Mouse (Mus musculus) neural tube, embryonic 13.5 days (tissue): ENCODE measurements around the gene Phgr1. TPM values are rescaled to one million over a fixed set of nuclear protein-coding genes. Genes with fewer than 3 reads are reported as not detected.

Experiments used
- ATAC-seq: fragments of 200-750 bp; cut with Nextera tagmentation; 2 replicates; pipeline ENCODE4 v1.8.0; 2017; ENCODE audit warnings: low read depth, mild to moderate bottlenecking, moderate TSS enrichment, moderate library complexity
- H3K27ac ChIP-seq: fragments of 300-500 bp; sonication (generic); replicated peaks from 2 replicates; pipeline ENCODE4 v1.5.1; 2015; ENCODE audit warnings: moderate library complexity, mild to moderate bottlenecking, inconsistent platforms
- H3K27me3 ChIP-seq: fragments of 300-500 bp; sonication (generic); 2 replicates; pipeline ENCODE4 v1.6.1; 2015; ENCODE audit warnings: mild to moderate bottlenecking, inconsistent platforms
- H3K36me3 ChIP-seq: fragments of 300-500 bp; sonication (generic); 2 replicates; pipeline ENCODE4 v1.6.1; 2015; ENCODE audit warnings: mild to moderate bottlenecking, inconsistent platforms
- H3K4me1 ChIP-seq: fragments of 300-500 bp; sonication (generic); replicated peaks from 2 replicates; pipeline ENCODE4 v1.6.1; 2015; ENCODE audit warnings: inconsistent platforms
- H3K4me2 ChIP-seq: fragments of 300-500 bp; sonication (generic); 2 replicates; pipeline ENCODE4 v1.6.1; 2015; ENCODE audit warnings: inconsistent platforms, mild to moderate bottlenecking, moderate library complexity
- H3K4me3 ChIP-seq: fragments of 300-500 bp; sonication (generic); 2 replicates; pipeline ENCODE4 v1.5.1; 2015; ENCODE audit warnings: mild to moderate bottlenecking, inconsistent platforms
- H3K9ac ChIP-seq: fragments of 300-500 bp; sonication (generic); 2 replicates; pipeline ENCODE4 v1.6.1; 2015; ENCODE audit warnings: moderate library complexity, mild to moderate bottlenecking, inconsistent platforms
- H3K9me3 ChIP-seq: fragments of 300-500 bp; sonication (generic); 2 replicates; pipeline ENCODE4 v1.6.1; 2016; ENCODE audit warnings: inconsistent platforms
- WGBS: fragments of 180-500 bp; shearing (Covaris S2); methylation state at CpG from one replicate; pipeline ENCODE4 v1.1.7; 2015; 5-methylcytosine and 5-hydroxymethylcytosine counted together
- polyA plus RNA-seq: library from polyadenylated mRNA; unstranded; fragments of >200 nt; fragmentation: Nextera tagmentation; extraction: Ambion mirVana; gene quantifications from 2 replicates; pipeline ENCODE4 v1.2.1, GENCODE M21; 2015

The Phgr1 gene
- not detected in 2 replicates for polyA plus RNA-seq

GRCm38 (mm10) chr2:118772158-118772874 lies at the start of gene Phgr1:
Gene Phgr1 (plus strand): TSS chr2:118772769.
- peaks cover 6% of the 10 kb centered on the region; the same call in 1 of the 2 replicates for H3K27me3 ChIP-seq
- H3K9ac ChIP-seq = no peak within 1 kb of the TSS
- no peak within 1 kb of the TSS for H3K27ac ChIP-seq
- no peak within 1 kb of the TSS for H3K4me3 ChIP-seq
- no peaks in the 10 kb centered on the region for H3K36me3 ChIP-seq
- no peaks in the 10 kb centered on the region for H3K9me3 ChIP-seq
- no peak for ATAC-seq
- WGBS = 84% methylated on average over 6 of the region's 6 CpGs
- no peak within 1 kb of the TSS for H3K4me2 ChIP-seq
- H3K4me1 ChIP-seq = no peaks in the 10 kb centered on the region; the same call in 1 of the 2 replicates

GRCm38 (mm10) chr2:118723693-118724486 lies 48.7 kb upstream of the Phgr1 start:
- no peaks in the 10 kb centered on the region for H3K36me3 ChIP-seq
- H3K4me1 ChIP-seq = peaks cover 8% of the 10 kb centered on the region; the same call in 1 of the 2 replicates
- WGBS = 81% methylated on average over 15 of the region's 15 CpGs

GRCm38 (mm10) chr2:118725511-118725910 lies 47.1 kb upstream of the Phgr1 start:
- no peaks in the 10 kb centered on the region for H3K9me3 ChIP-seq
- H3K4me3 ChIP-seq = no peak overlapping the region
- WGBS = 87% methylated on average over 4 of the region's 4 CpGs
- H3K4me1 ChIP-seq = peaks cover 8% of the 10 kb centered on the region; the same call in 1 of the 2 replicates
- ATAC-seq = no peak
- no peak overlapping the region for H3K9ac ChIP-seq
- H3K27me3 ChIP-seq = peaks cover 40% of the 10 kb centered on the region
- H3K27ac ChIP-seq = no peak overlapping the region
- H3K4me2 ChIP-seq = no peak overlapping the region
- H3K36me3 ChIP-seq = no peaks in the 10 kb centered on the region

More at GRCm38 (mm10) chr2:118723693-118724486, 48.7 kb upstream of the Phgr1 start:
- Histone ChIP-seq H3K27me3 (peaks cover 29% of the 10 kb centered on the region), H3K27ac (no peak overlapping the region), H3K9ac (no peak overlapping the region), H3K4me3 (no peak overlapping the region), H3K4me2 (no peak overlapping the region), H3K9me3 (no peaks in the 10 kb centered on the region)
- no peak for ATAC-seq

- Histone ChIP-seq H3K9ac (no peak overlapping the region), H3K4me2 (no peak overlapping the region), H3K27me3 (peaks cover 48% of the 10 kb centered on the region), H3K36me3 (no peaks in the 10 kb centered on the region), H3K4me1 (peaks cover 8% of the 10 kb centered on the region; the same call in 1 of the 2 replicates), H3K27ac (no peak overlapping the region), H3K4me3 (no peak overlapping the region), H3K9me3 (no peaks in the 10 kb centered on the region)
- WGBS = 81% methylated on average over 2 of the region's 2 CpGs
- no peak for ATAC-seq
These were observed 45.7 kb upstream of the Phgr1 start for GRCm38 (mm10) chr2:118726873-118727272.

DNA sequence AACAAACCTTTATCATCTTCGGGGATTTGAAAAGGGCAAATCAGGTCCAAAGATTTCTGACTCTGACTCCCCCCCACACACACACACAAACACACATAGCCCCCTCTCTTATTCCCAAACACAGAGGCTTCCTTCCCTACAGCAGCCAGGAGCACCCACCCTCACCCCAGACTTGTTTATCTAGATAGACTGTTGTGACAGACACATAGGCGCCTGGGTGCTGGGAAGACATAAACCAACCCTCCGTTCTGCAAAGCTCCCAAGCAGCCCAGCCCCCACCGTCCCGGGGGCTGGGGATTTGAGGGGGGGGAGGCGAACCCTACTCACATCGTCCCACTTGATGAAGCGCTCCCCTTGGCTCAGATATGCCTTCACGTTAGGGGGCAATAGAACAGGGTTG lies 44.7 kb upstream of the Phgr1 start:
- WGBS = 29% methylated on average over 9 of the region's 9 CpGs
- H3K4me2 ChIP-seq = no peak overlapping the region
- no peaks in the 10 kb centered on the region for H3K9me3 ChIP-seq
- H3K4me3 ChIP-seq = no peak overlapping the region
- ATAC-seq = no peak
- H3K4me1 ChIP-seq = peaks cover 8% of the 10 kb centered on the region; the same call in 1 of the 2 replicates
- H3K9ac ChIP-seq = no peak overlapping the region
- H3K36me3 ChIP-seq = no peaks in the 10 kb centered on the region
- no peak overlapping the region for H3K27ac ChIP-seq
- peaks cover 56% of the 10 kb centered on the region for H3K27me3 ChIP-seq

- Histone ChIP-seq H3K27ac (no peak within 1 kb of the TSS), H3K9ac (no peak within 1 kb of the TSS), H3K36me3 (no peaks in the 10 kb centered on the region), H3K4me2 (no peak within 1 kb of the TSS), H3K4me1 (peaks cover 8% of the 10 kb centered on the region; the same call in 1 of the 2 replicates), H3K27me3 (peaks cover 57% of the 10 kb centered on the region), H3K9me3 (no peaks in the 10 kb centered on the region), H3K4me3 (no peak within 1 kb of the TSS)
- 19% methylated on average over 7 of the region's 7 CpGs for WGBS
- ATAC-seq = no peak; the same call in 1 of the 2 replicates
These were observed 44.2 kb upstream of the Phgr1 start, which contains the start of gene Plcb2 for GRCm38 (mm10) chr2:118728337-118728736. Gene Plcb2 (minus strand): TSS chr2:118728438.

- Histone ChIP-seq H3K36me3 (no peaks in the 10 kb centered on the region), H3K4me1 (peaks cover 8% of the 10 kb centered on the region; the same call in 1 of the 2 replicates), H3K27ac (no peak overlapping the region), H3K9me3 (no peaks in the 10 kb centered on the region), H3K9ac (no peak overlapping the region), H3K4me2 (no peak overlapping the region), H3K27me3 (peaks cover 62% of the 10 kb centered on the region), H3K4me3 (no peak overlapping the region)
- WGBS = 55% methylated on average over 4 of the region's 4 CpGs
- ATAC-seq = no peak
These were observed 43.4 kb upstream of the Phgr1 start for GRCm38 (mm10) chr2:118729194-118729593.

DNA sequence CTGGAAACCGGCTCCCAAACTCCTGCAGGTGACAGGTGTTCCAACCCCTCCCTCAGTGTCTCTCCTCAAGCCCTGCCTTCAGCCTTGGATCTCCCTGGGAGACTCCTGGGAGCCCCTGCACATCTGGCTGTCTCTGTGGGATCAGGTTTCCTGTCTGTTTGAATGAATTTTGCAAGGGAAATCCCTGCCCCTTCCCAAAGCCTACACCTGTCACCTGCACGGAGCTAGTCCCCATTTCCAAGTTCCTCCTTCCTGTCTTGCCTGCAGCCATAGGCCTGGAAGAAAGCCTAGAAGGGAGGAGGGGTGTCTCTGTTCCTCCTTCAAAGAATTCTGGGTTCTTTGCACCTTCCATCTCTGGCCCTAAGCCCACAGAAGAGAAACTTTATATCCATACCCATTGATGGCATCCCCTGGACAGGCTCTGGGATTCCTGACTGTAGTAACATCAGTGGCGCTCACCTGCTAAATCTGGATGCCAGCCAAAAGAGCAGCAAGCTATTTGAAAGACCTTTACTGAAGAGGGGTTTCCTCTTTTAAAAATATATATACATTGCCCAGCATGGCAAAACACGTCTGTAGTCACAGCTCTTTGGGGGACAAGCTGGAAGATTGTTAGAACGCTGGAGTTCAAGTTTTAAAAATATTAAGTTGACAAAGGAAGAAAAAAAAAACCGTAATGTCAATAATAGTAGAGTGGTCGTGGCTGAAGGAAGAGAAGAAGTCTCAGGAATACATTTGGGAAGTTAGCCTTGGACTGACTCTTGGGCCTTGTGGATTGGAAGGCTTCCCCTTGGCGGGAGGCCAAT lies 42.5 kb upstream of the Phgr1 start:
- WGBS = 27% methylated on average over 8 of the region's 8 CpGs
- Histone ChIP-seq H3K4me2 (no peak overlapping the region), H3K27ac (no peak overlapping the region), H3K4me1 (peaks cover 8% of the 10 kb centered on the region; the same call in 1 of the 2 replicates), H3K36me3 (no peaks in the 10 kb centered on the region), H3K9ac (no peak overlapping the region), H3K4me3 (no peak overlapping the region), H3K27me3 (peaks cover 66% of the 10 kb centered on the region), H3K9me3 (no peaks in the 10 kb centered on the region)
- no peak for ATAC-seq

DNA sequence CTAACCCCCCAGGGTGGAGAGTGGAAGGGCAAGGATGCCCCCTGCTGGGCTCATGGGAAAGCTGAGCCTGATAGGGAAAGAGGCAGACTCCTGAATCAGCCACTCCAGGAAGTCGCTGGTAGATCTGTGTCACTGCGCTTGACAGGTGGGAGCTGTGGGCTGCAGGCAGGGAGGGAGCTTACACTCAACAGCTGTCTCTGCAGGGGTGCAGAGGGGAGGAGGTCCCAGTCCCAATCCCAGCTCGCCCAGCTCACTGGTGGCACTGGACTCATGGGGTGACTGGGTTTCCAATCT lies 42.0 kb upstream of the Phgr1 start:
- Histone ChIP-seq H3K27me3 (peaks cover 67% of the 10 kb centered on the region), H3K27ac (no peak overlapping the region), H3K36me3 (no peaks in the 10 kb centered on the region), H3K9ac (no peak overlapping the region), H3K9me3 (no peaks in the 10 kb centered on the region), H3K4me1 (peaks cover 8% of the 10 kb centered on the region; the same call in 1 of the 2 replicates), H3K4me2 (no peak overlapping the region), H3K4me3 (no peak overlapping the region)
- 14% methylated on average over 3 of the region's 3 CpGs for WGBS
- no peak for ATAC-seq

- Histone ChIP-seq H3K9me3 (no peaks in the 10 kb centered on the region), H3K9ac (no peak overlapping the region), H3K4me3 (no peak overlapping the region), H3K36me3 (no peaks in the 10 kb centered on the region), H3K27me3 (peaks cover 61% of the 10 kb centered on the region), H3K4me1 (peaks cover 8% of the 10 kb centered on the region; the same call in 1 of the 2 replicates), H3K4me2 (no peak overlapping the region), H3K27ac (no peak overlapping the region)
- no peak for ATAC-seq
- 87% methylated on average over 5 of the region's 5 CpGs for WGBS
These were observed 40.6 kb upstream of the Phgr1 start for GRCm38 (mm10) chr2:118731981-118732380.

- Histone ChIP-seq H3K9ac (no peak overlapping the region), H3K27ac (no peak overlapping the region), H3K36me3 (no peaks in the 10 kb centered on the region), H3K4me1 (peaks cover 3% of the 10 kb centered on the region; the same call in 1 of the 2 replicates), H3K9me3 (no peaks in the 10 kb centered on the region), H3K4me3 (no peak overlapping the region), H3K27me3 (peaks cover 53% of the 10 kb centered on the region), H3K4me2 (no peak overlapping the region)
- WGBS = 71% methylated on average over 5 of the region's 5 CpGs
- ATAC-seq = no peak
These were observed 39.2 kb upstream of the Phgr1 start for GRCm38 (mm10) chr2:118733341-118733740.
